Mouse (Mus musculus): ENCODE measurements at regions not wholly inside any gene's neighbourhood (a gene's known extent, or its start where the extent isn't known, plus 50 kb on each side); places are given as distances from the start of the nearest gene placed in this dataset.

DNA sequence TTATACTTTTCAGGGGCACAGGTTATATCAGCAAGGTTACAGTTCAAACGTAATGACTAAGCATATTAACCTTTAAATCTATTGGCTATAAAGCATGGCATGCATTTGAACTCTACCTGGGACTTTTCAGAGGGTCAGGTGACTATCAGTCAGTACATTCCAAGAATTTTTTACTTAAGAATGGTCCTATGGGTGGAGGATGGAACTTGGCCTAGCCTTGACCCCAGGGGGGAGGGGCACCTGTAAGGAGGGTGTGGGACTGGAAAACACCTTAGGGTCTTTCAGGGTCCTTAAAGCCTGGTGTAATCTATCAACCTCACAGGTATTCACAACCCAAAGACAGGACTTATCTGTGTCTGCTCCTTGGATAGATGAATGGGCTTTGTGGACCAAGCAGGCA is 66.4 kb upstream of the Hs6st1 start:
- TF ChIP-seq GATA1 (IDR thresholded peaks at IDR 0.05; ENCODE audit: borderline replicate concordance, low read length) (no peak), FLI1 (IDR thresholded peaks at IDR 0.05; ENCODE audit: low read length) (no peak)

Measured in megakaryocyte, embryonic 14.5 days (primary cell).